Mouse (Mus musculus) CH12.LX (cell line): ENCODE measurements around the gene Aig1. TPM values are rescaled to one million over a fixed set of nuclear protein-coding genes. Genes with fewer than 3 reads are reported as not detected.

ENCODE experiments used
- DNase-seq: peaks from one replicate; pipeline ENCODE4 v3.0.0-alpha.2; 2013; ENCODE audit errors: extremely low read depth
- H3K27ac ChIP-seq: 2 replicates; pipeline ENCODE4 v1.5.1; 2012; ENCODE audit warnings: low read depth, mild to moderate bottlenecking, control low read depth, moderate library complexity; ENCODE audit not compliant: insufficient read depth
- H3K27me3 ChIP-seq: replicated peaks from 2 replicates; pipeline ENCODE3; 2012; ENCODE audit warnings: inconsistent platforms
- H3K36me3 ChIP-seq, 2 experiments: replicated peaks in 1 of 2; 2 replicates each; pipeline versions ENCODE3 to v1.6.1; 2012; ENCODE audit warnings: inconsistent platforms in 1 of 2, low read length in 1 of 2, mild to moderate bottlenecking in 1 of 2, mixed read lengths in 1 of 2, moderate library complexity in 1 of 2; ENCODE audit not compliant: control insufficient read depth in 1 of 2, insufficient read depth in 1 of 2
- H3K4me1 ChIP-seq, 2 experiments: 2 replicates each; pipeline ENCODE4 v1.6.1; 2012; ENCODE audit warnings: inconsistent platforms in 1 of 2, moderate library complexity in 1 of 2; ENCODE audit not compliant: insufficient read depth in 2 of 2, control insufficient read depth in 1 of 2
- H3K4me2 ChIP-seq: 2 replicates; pipeline ENCODE4 v1.6.1; 2012; ENCODE audit warnings: low read depth, mild to moderate bottlenecking, control low read depth; ENCODE audit not compliant: poor library complexity, insufficient read depth, severe bottlenecking
- H3K4me3 ChIP-seq, 3 experiments: fragments of 150-350 bp in 1 of 3; sonication (generic) in 1 of 3; replicated peaks in 1 of 3; 2 replicates each; pipeline versions ENCODE3 to v1.5.1; 2011 to 2012; ENCODE audit warnings: low read depth in 2 of 3, low read length in 2 of 3, mild to moderate bottlenecking in 2 of 3, moderate library complexity in 2 of 3, control low read depth in 1 of 3, improper control_type of control experiment in 1 of 3, inconsistent platforms in 1 of 3, mixed read lengths in 1 of 3; ENCODE audit not compliant: poor library complexity in 1 of 3
- H3K79me2 ChIP-seq: replicated peaks from 2 replicates; pipeline ENCODE4 v1.6.1; 2012; ENCODE audit warnings: mild to moderate bottlenecking, moderate library complexity; ENCODE audit not compliant: control insufficient read depth, poor library complexity, insufficient read depth, severe bottlenecking; ENCODE audit errors: extremely low read depth
- H3K9ac ChIP-seq: 2 replicates; pipeline ENCODE4 v1.6.1; 2012; ENCODE audit warnings: low read depth, mild to moderate bottlenecking, control low read depth, moderate library complexity; ENCODE audit not compliant: insufficient read depth
- H3K9me3 ChIP-seq: replicated peaks from 2 replicates; pipeline ENCODE3; 2012; ENCODE audit warnings: low read length, inconsistent platforms, mixed read lengths
- CHD1 ChIP-seq: IDR thresholded peaks from 2 replicates; pipeline ENCODE4 v1.6.1; 2012; ENCODE audit warnings: low read depth, low read length, improper control_type of control experiment, inconsistent platforms
- CHD2 ChIP-seq: IDR thresholded peaks from 2 replicates; pipeline ENCODE4 v1.6.1; 2011; ENCODE audit warnings: low read length, improper control_type of control experiment
- CTCF ChIP-seq, 2 experiments: IDR thresholded peaks in 1 of 2; conservative IDR thresholded peaks in 1 of 2; 2 replicates each; pipeline ENCODE4 v1.5.1; 2011 to 2012; ENCODE audit warnings: low read depth in 2 of 2, low read length in 2 of 2, improper control_type of control experiment in 1 of 2, inconsistent platforms in 1 of 2, mild to moderate bottlenecking in 1 of 2, moderate library complexity in 1 of 2
- ETS1 ChIP-seq: conservative IDR thresholded peaks from 2 replicates; pipeline ENCODE4 v1.6.1; 2012; ENCODE audit warnings: low read depth, mild to moderate bottlenecking, inconsistent platforms, low read length, improper control_type of control experiment, moderate library complexity
- IRF4 ChIP-seq: IDR thresholded peaks from 2 replicates; pipeline ENCODE4 v1.6.1; 2014; ENCODE audit warnings: low read depth, mild to moderate bottlenecking, inconsistent platforms, low read length, improper control_type of control experiment
- JUN ChIP-seq: IDR thresholded peaks from 2 replicates; pipeline ENCODE4 v1.6.1; 2011; ENCODE audit warnings: low read depth, mild to moderate bottlenecking, low read length, improper control_type of control experiment, moderate library complexity; ENCODE audit not compliant: insufficient read depth
- JUND ChIP-seq: conservative IDR thresholded peaks from 2 replicates; pipeline ENCODE4 v1.6.1; 2011; ENCODE audit warnings: low read depth, low read length, improper control_type of control experiment
- MAX ChIP-seq: IDR thresholded peaks from 2 replicates; pipeline ENCODE4 v1.6.1; 2011; ENCODE audit warnings: low read length, improper control_type of control experiment
- MAZ ChIP-seq: IDR thresholded peaks from 2 replicates; pipeline ENCODE4 v1.6.1; 2012; ENCODE audit warnings: low read depth, mild to moderate bottlenecking, inconsistent platforms, low read length, improper control_type of control experiment, moderate library complexity
- MYC ChIP-seq: IDR thresholded peaks from 2 replicates; pipeline ENCODE4 v1.6.1; 2011; ENCODE audit warnings: low read depth, mild to moderate bottlenecking, improper control_type of control experiment, low read length
- NRF1 ChIP-seq: IDR thresholded peaks from 2 replicates; pipeline ENCODE4 v1.6.1; 2014; ENCODE audit warnings: low read depth, mild to moderate bottlenecking, inconsistent platforms, low read length, improper control_type of control experiment, moderate library complexity
- POLR2AphosphoS2 ChIP-seq: IDR thresholded peaks from 2 replicates; pipeline ENCODE4 v1.6.1; 2011; ENCODE audit warnings: low read depth, low read length, improper control_type of control experiment
- RAD21 ChIP-seq: IDR thresholded peaks from 2 replicates; pipeline ENCODE4 v1.6.1; 2011; ENCODE audit warnings: low read depth, mild to moderate bottlenecking, low read length, improper control_type of control experiment, moderate library complexity
- SIN3A ChIP-seq: IDR thresholded peaks from 2 replicates; pipeline ENCODE4 v1.6.1; 2012; ENCODE audit warnings: low read length, improper control_type of control experiment, inconsistent platforms
- TBP ChIP-seq: conservative IDR thresholded peaks from 2 replicates; pipeline ENCODE4 v1.6.1; 2011; ENCODE audit warnings: low read depth, low read length, improper control_type of control experiment
- TCF12 ChIP-seq: IDR thresholded peaks from 2 replicates; pipeline ENCODE4 v1.6.1; 2014; ENCODE audit warnings: low read depth, mild to moderate bottlenecking, inconsistent platforms, low read length, improper control_type of control experiment
- USF1 ChIP-seq: IDR thresholded peaks from 2 replicates; pipeline ENCODE4 v1.6.1; 2014; ENCODE audit warnings: low read depth, mild to moderate bottlenecking, inconsistent platforms, low read length, improper control_type of control experiment
- ZC3H11A ChIP-seq: IDR thresholded peaks from 2 replicates; pipeline ENCODE4 v1.6.1; 2012; ENCODE audit warnings: low read depth, mild to moderate bottlenecking, inconsistent platforms, low read length, improper control_type of control experiment
- ZKSCAN1 ChIP-seq: IDR thresholded peaks from 2 replicates; pipeline ENCODE4 v1.6.1; 2012; ENCODE audit warnings: low read depth, inconsistent platforms, low read length, improper control_type of control experiment, borderline replicate concordance
- dilution Hi-C: fragments of 300-500 bp; cut with MboI; formaldehyde crosslinking; loops from 2 replicates; pipeline ENCODE4 v1.14.3; 2020; ENCODE audit warnings: low sequenced_read_pairs; ENCODE audit not compliant: extremely low pct_unique_long_range_greater_than_20kb, extremely low pct_ligation_motif_present
- in situ Hi-C: fragments of 300-500 bp; cut with MboI; formaldehyde crosslinking; loops from 3 replicates; pipeline ENCODE4 v1.14.3; 2019; ENCODE audit warnings: low sequenced_read_pairs, low pct_ligation_motif_present, low pct_unique_long_range_greater_than_20kb, mixed read lengths
- polyA plus RNA-seq: library from polyadenylated mRNA; unstranded; fragments of >175 nt; gene quantifications from 2 replicates; pipeline ENCODE4 v1.2.1, GENCODE M21; 2012; ENCODE audit warnings: low read depth; ENCODE audit not compliant: insufficient read length
- total RNA-seq, 2 experiments: library from RNA; depleted of rRNA; stranded (reverse); fragments of 300-350 nt in 1 of 2; fragments of >200 nt in 1 of 2; gene quantifications; 2 replicates each; pipeline ENCODE4 v1.2.3; 2012 to 2014

The Aig1 gene
- total and polyA plus RNA-seq, 3 experiments, result 1.6 to 10.8 (median 2.4) TPM

- Histone ChIP-seq H3K4me1 (no peaks in the 10 kb centered on the region), H3K79me2 (no peaks in the 10 kb centered on the region), H3K4me2 (no peak overlapping the region), H3K36me3 (no peaks in the 10 kb centered on the region), H3K9ac (no peak overlapping the region), H3K27ac (no peak overlapping the region), H3K9me3 (no peaks in the 10 kb centered on the region), H3K27me3 (no peaks in the 10 kb centered on the region), H3K4me3 (no peak overlapping the region)
- no peak for DNase-seq
- dilution Hi-C loops (no loop called here), in situ Hi-C loops (no loop called here)
- TF ChIP-seq RAD21 (no peak), JUN (no peak), ZC3H11A (no peak), CTCF (conservative IDR thresholded peaks at IDR 0.05 in 1 of 2, IDR thresholded peaks at IDR 0.05 in 1 of 2; ENCODE audit: low read depth in 2 of 2, low read length in 2 of 2) (no peak), NRF1 (no peak), TCF12 (no peak), ZKSCAN1 (no peak), MAZ (no peak), CHD1 (no peak), SIN3A (no peak), JUND (no peak), MYC (no peak)
These were observed 101.7 kb downstream of the Aig1 start for GRCm38 (mm10) chr10:13767076-13767475.

- TF ChIP-seq ETS1, result no peak
- no peak for TF ChIP-seq USF1
- TF ChIP-seq TCF12, result no peak
- TF ChIP-seq MYC, result no peak
- no peak for TF ChIP-seq POLR2AphosphoS2
- no peak for TF ChIP-seq TBP
- no peak for TF ChIP-seq RAD21
- TF ChIP-seq IRF4, result no peak
- no peak for TF ChIP-seq MAX
- TF ChIP-seq CHD2, result no peak
- H3K9me3 ChIP-seq, result no peaks in the 10 kb centered on the region
- no peak overlapping the region for H3K27ac ChIP-seq
- H3K9ac ChIP-seq, result no peak overlapping the region
- no peak overlapping the region for H3K4me2 ChIP-seq
- in situ Hi-C loops (no loop called here), dilution Hi-C loops (no loop called here)
- no peaks in the 10 kb centered on the region for H3K79me2 ChIP-seq
- H3K36me3 ChIP-seq, result no peaks in the 10 kb centered on the region
- H3K4me1 ChIP-seq, result no peaks in the 10 kb centered on the region
- no peak for DNase-seq
- H3K4me3 ChIP-seq, result no peak overlapping the region
- no peaks in the 10 kb centered on the region for H3K27me3 ChIP-seq
These were observed 105.6 kb downstream of the Aig1 start for GRCm38 (mm10) chr10:13763151-13763550.
